Mouse (Mus musculus) stomach, embryonic 14.5 days (tissue): ENCODE data around the gene Pard3b. TPM values are rescaled to one million over a fixed set of nuclear protein-coding genes. Genes with fewer than 3 reads are reported as not detected.

Experiments used
- ATAC-seq: fragments of 200-750 bp; cut with Nextera tagmentation; 2 replicates; pipeline ENCODE4 v1.8.0; 2017; ENCODE audit warnings: low read depth, moderate TSS enrichment; ENCODE audit not compliant: insufficient number of reproducible peaks, insufficient read depth, low FRiP score
- H3K27ac ChIP-seq: fragments of 300-500 bp; sonication (generic); 2 replicates; pipeline ENCODE4 v1.5.1; 2014; ENCODE audit warnings: mild to moderate bottlenecking, low read length, moderate library complexity, mixed read lengths
- H3K27me3 ChIP-seq: fragments of 300-500 bp; sonication (generic); 2 replicates; pipeline ENCODE4 v1.6.1; 2014; ENCODE audit warnings: low read length, control low read depth, mixed read lengths; ENCODE audit not compliant: control insufficient read depth, insufficient read depth
- H3K36me3 ChIP-seq: fragments of 300-500 bp; sonication (generic); 2 replicates; pipeline ENCODE4 v1.6.1; 2014; ENCODE audit warnings: mild to moderate bottlenecking, control low read depth, low read length, moderate library complexity, mixed read lengths; ENCODE audit not compliant: control insufficient read depth, insufficient read depth
- H3K4me1 ChIP-seq: fragments of 300-500 bp; sonication (generic); 2 replicates; pipeline ENCODE4 v1.6.1; 2014; ENCODE audit warnings: low read length, control low read depth, mixed read lengths; ENCODE audit not compliant: control insufficient read depth, insufficient read depth
- H3K4me2 ChIP-seq: fragments of 300-500 bp; sonication (generic); replicated peaks from 2 replicates; pipeline ENCODE4 v1.6.1; 2014; ENCODE audit warnings: low read depth, low read length, control low read depth
- H3K4me3 ChIP-seq: fragments of 300-500 bp; sonication (generic); 2 replicates; pipeline ENCODE4 v1.5.1; 2014; ENCODE audit warnings: low read depth, low read length, control low read depth
- H3K9ac ChIP-seq: fragments of 300-500 bp; sonication (generic); replicated peaks from 2 replicates; pipeline ENCODE4 v1.6.1; 2014; ENCODE audit warnings: low read depth, mild to moderate bottlenecking, control low read depth, low read length, moderate library complexity, mixed read lengths
- H3K9me3 ChIP-seq: fragments of 300-500 bp; sonication (generic); 2 replicates; pipeline ENCODE4 v1.6.1; 2016; ENCODE audit warnings: low read depth, low read length, control low read depth; ENCODE audit not compliant: control insufficient read depth
- WGBS: fragments of 180-500 bp; shearing (Covaris S2); extraction: QIAGEN DNeasy Blood & Tissue Kit; methylation state at CpG from one replicate; pipeline ENCODE4 v1.1.7; 2014; 5-methylcytosine and 5-hydroxymethylcytosine counted together
- polyA plus RNA-seq: library from polyadenylated mRNA; unstranded; fragments of >200 nt; fragmentation: Nextera tagmentation; extraction: Ambion mirVana; gene quantifications from 2 replicates; pipeline ENCODE4 v1.2.1, GENCODE M21; 2014

Pard3b gene
- polyA plus RNA-seq, 1 experiment from 2014 or later = 36.3 TPM

- ATAC-seq = no peak; the same call in 1 of the 2 replicates
- Histone ChIP-seq H3K9me3 (no peaks in the 10 kb centered on the region), H3K27ac (no peak overlapping the region), H3K9ac (no peak overlapping the region), H3K4me1 (peaks cover 4% of the 10 kb centered on the region; the same call in 1 of the 2 replicates), H3K27me3 (no peaks in the 10 kb centered on the region), H3K4me2 (no peak overlapping the region), H3K4me3 (no peak overlapping the region), H3K36me3 (no peaks in the 10 kb centered on the region)
- WGBS = 23% methylated on average over 2 of the region's 2 CpGs
These were observed 286.3 kb downstream of the Pard3b start for GRCm38 (mm10) chr1:61924958-61925357.

GRCm38 (mm10) chr1:61925541-61925940, 286.9 kb downstream of the Pard3b start:
- 69% methylated on average over 5 of the region's 5 CpGs for WGBS
- Histone ChIP-seq H3K9me3 (no peaks in the 10 kb centered on the region), H3K27ac (no peak overlapping the region), H3K36me3 (no peaks in the 10 kb centered on the region), H3K27me3 (no peaks in the 10 kb centered on the region), H3K4me3 (no peak overlapping the region), H3K9ac (no peak overlapping the region), H3K4me2 (no peak overlapping the region), H3K4me1 (peaks cover 4% of the 10 kb centered on the region; the same call in 1 of the 2 replicates)
- ATAC-seq = no peak

- Histone ChIP-seq H3K9ac (no peak overlapping the region), H3K4me2 (no peak overlapping the region), H3K27ac (no peak overlapping the region), H3K4me1 (peaks cover 4% of the 10 kb centered on the region; the same call in 1 of the 2 replicates), H3K9me3 (no peaks in the 10 kb centered on the region), H3K4me3 (no peak overlapping the region), H3K27me3 (no peaks in the 10 kb centered on the region), H3K36me3 (no peaks in the 10 kb centered on the region)
- no peak for ATAC-seq
- WGBS = 61% methylated on average over 7 of the region's 7 CpGs
These were observed 289.6 kb downstream of the Pard3b start for GRCm38 (mm10) chr1:61928131-61928761.

- H3K4me2 ChIP-seq = no peak overlapping the region
- no peaks in the 10 kb centered on the region for H3K4me1 ChIP-seq
- H3K27me3 ChIP-seq = no peaks in the 10 kb centered on the region
- no peak overlapping the region for H3K27ac ChIP-seq
- 65% methylated on average over 2 of the region's 2 CpGs for WGBS
- H3K9me3 ChIP-seq = no peaks in the 10 kb centered on the region
- no peak overlapping the region for H3K9ac ChIP-seq
- ATAC-seq = no peak
- no peak overlapping the region for H3K4me3 ChIP-seq
- H3K36me3 ChIP-seq = no peaks in the 10 kb centered on the region
These were observed 294.9 kb downstream of the Pard3b start for GRCm38 (mm10) chr1:61933574-61933973.

- H3K4me1 ChIP-seq = no peaks in the 10 kb centered on the region
- 86% methylated on average over 4 of the region's 4 CpGs for WGBS
These were observed 296.1 kb downstream of the Pard3b start for GRCm38 (mm10) chr1:61934760-61935159.

GRCm38 (mm10) chr1:61939882-61940281, 301.3 kb downstream of the Pard3b start:
- H3K9ac ChIP-seq = no peak overlapping the region
- no peaks in the 10 kb centered on the region for H3K9me3 ChIP-seq
- WGBS = 73% methylated on average over 10 of the region's 10 CpGs
- no peak overlapping the region for H3K4me3 ChIP-seq
- H3K27me3 ChIP-seq = no peaks in the 10 kb centered on the region
- H3K4me2 ChIP-seq = no peak overlapping the region
- no peaks in the 10 kb centered on the region for H3K36me3 ChIP-seq
- no peak overlapping the region for H3K27ac ChIP-seq
- no peak for ATAC-seq
- H3K4me1 ChIP-seq = 0 out of 2 replicates have a peak, but pooled peaks cover 3% of the 10 kb centered on the region

More at GRCm38 (mm10) chr1:61934760-61935159, 296.1 kb downstream of the Pard3b start:
- H3K27me3 ChIP-seq = no peaks in the 10 kb centered on the region
- no peaks in the 10 kb centered on the region for H3K9me3 ChIP-seq
- no peak overlapping the region for H3K27ac ChIP-seq
- H3K4me2 ChIP-seq = no peak overlapping the region
- no peaks in the 10 kb centered on the region for H3K36me3 ChIP-seq
- H3K4me3 ChIP-seq = no peak overlapping the region
- H3K9ac ChIP-seq = no peak overlapping the region
- no peak for ATAC-seq

- no peak overlapping the region for H3K27ac ChIP-seq
- H3K27me3 ChIP-seq = no peaks in the 10 kb centered on the region
- H3K9ac ChIP-seq = no peak overlapping the region
- H3K9me3 ChIP-seq = no peaks in the 10 kb centered on the region
- WGBS = 93% methylated on average over 9 of the region's 9 CpGs
- no peaks in the 10 kb centered on the region for H3K4me1 ChIP-seq
- no peak overlapping the region for H3K4me3 ChIP-seq
- no peak for ATAC-seq
- no peak overlapping the region for H3K4me2 ChIP-seq
- no peaks in the 10 kb centered on the region for H3K36me3 ChIP-seq
These were observed 322.9 kb downstream of the Pard3b start for GRCm38 (mm10) chr1:61961533-61961932.

GRCm38 (mm10) chr1:61962571-61962970, 323.9 kb downstream of the Pard3b start:
- no peaks in the 10 kb centered on the region for H3K4me1 ChIP-seq
- H3K4me3 ChIP-seq = no peak overlapping the region
- no peaks in the 10 kb centered on the region for H3K36me3 ChIP-seq
- no peak overlapping the region for H3K9ac ChIP-seq
- no peak for ATAC-seq
- no peak overlapping the region for H3K27ac ChIP-seq
- no peak overlapping the region for H3K4me2 ChIP-seq
- no peaks in the 10 kb centered on the region for H3K27me3 ChIP-seq
- no peaks in the 10 kb centered on the region for H3K9me3 ChIP-seq
- WGBS = 75% methylated on average over 4 of the region's 4 CpGs

GRCm38 (mm10) chr1:61967124-61967523, 328.5 kb downstream of the Pard3b start:
- no peak overlapping the region for H3K4me2 ChIP-seq
- WGBS = 78% methylated on average over 3 of the region's 3 CpGs

More at GRCm38 (mm10) chr1:61967124-61967523, 328.5 kb downstream of the Pard3b start:
- no peak overlapping the region for H3K4me3 ChIP-seq
- no peak for ATAC-seq
- H3K9ac ChIP-seq = no peak overlapping the region
- no peaks in the 10 kb centered on the region for H3K9me3 ChIP-seq
- no peaks in the 10 kb centered on the region for H3K36me3 ChIP-seq
- no peaks in the 10 kb centered on the region for H3K27me3 ChIP-seq
- H3K4me1 ChIP-seq = no peaks in the 10 kb centered on the region; the same call in 1 of the 2 replicates
- H3K27ac ChIP-seq = no peak overlapping the region
